Mouse (Mus musculus): Measurements from ENCODE around the gene Nlgn3. TPM values are rescaled to one million over a fixed set of nuclear protein-coding genes. Genes with fewer than 3 reads are reported as not detected.

The Nlgn3 gene
- total and polyA plus RNA-seq, 3 experiments: 0.04 to 0.76 (median 0.12) TPM

DNA sequence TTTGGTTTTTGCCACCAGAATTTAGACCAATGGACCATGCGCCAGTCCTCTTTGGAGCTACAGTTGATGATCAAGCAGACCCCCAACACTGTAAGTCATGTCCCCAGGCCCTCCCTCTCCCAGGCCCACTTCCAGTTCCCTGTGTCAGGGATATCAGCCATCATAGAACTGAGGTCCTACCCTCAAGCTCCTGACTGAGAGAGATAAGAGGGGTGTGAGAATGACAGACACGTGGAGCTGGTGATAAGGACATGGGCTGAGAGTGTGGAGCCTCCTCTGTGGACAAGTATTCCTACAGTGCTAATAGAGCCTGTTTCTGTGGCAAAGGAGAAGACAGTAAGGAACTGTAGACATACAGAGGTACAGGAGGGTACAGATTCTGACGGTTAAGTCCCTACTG, 11.4 kb upstream of the Nlgn3 start:
- H3K27ac ChIP-seq (ENCODE audit: insufficient read depth, low read depth): no peak overlapping the region
- TF ChIP-seq GABPA (IDR thresholded peaks at IDR 0.05; ENCODE audit: insufficient replicate concordance, low read depth, low read length) (no peak), CTCF (conservative IDR thresholded peaks at IDR 0.05 in 1 of 2, IDR thresholded peaks at IDR 0.05 in 1 of 2; ENCODE audit: low read depth in 2 of 2, low read length in 2 of 2) (no peak), SMC3 (IDR thresholded peaks at IDR 0.05; ENCODE audit: low read depth, low read length) (no peak), MAZ (IDR thresholded peaks at IDR 0.05; ENCODE audit: low read depth, low read length) (no peak), ZC3H11A (IDR thresholded peaks at IDR 0.05; ENCODE audit: low read depth, low read length) (no peak), MXI1 (IDR thresholded peaks at IDR 0.05; ENCODE audit: low read depth, low read length) (no peak), MAFK (IDR thresholded peaks at IDR 0.05; ENCODE audit: insufficient replicate concordance, low read length) (no peak)
- no peak overlapping the region for H3K9ac ChIP-seq (ENCODE audit: insufficient read depth, low read depth)
- DNase-seq (ENCODE audit: extremely low read depth): no peak
- no peaks in the 10 kb centered on the region for H3K9me3 ChIP-seq (replicated peaks; ENCODE audit: low read length)
- H3K36me3 ChIP-seq (replicated peaks in 1 of 2; ENCODE audit: control insufficient read depth in 1 of 2, insufficient read depth in 1 of 2, low read length in 1 of 2): peaks cover 79 to 98% of the 10 kb centered on the region in 2 experiments
- H3K27me3 ChIP-seq (replicated peaks): no peaks in the 10 kb centered on the region
- dilution Hi-C loops (cut with MboI; ENCODE audit: extremely low pct_ligation_motif_present, extremely low pct_unique_long_range_greater_than_20kb, low sequenced_read_pairs): no loop called here
- H3K4me2 ChIP-seq (ENCODE audit: insufficient read depth, low read depth, poor library complexity, severe bottlenecking): no peak overlapping the region
- in situ Hi-C loops (cut with MboI; ENCODE audit: low pct_ligation_motif_present, low pct_unique_long_range_greater_than_20kb, low sequenced_read_pairs): loop anchor here (25.0 kb wide), 1 partner anchor 150 kb away; no protein-coding TSS in a partner anchor
- no peaks in the 10 kb centered on the region for H3K4me1 ChIP-seq (ENCODE audit: control insufficient read depth in 1 of 2, insufficient read depth in 2 of 2)
- no peak overlapping the region for H3K4me3 ChIP-seq (replicated peaks in 1 of 3; ENCODE audit: low read depth in 2 of 3, low read length in 2 of 3, poor library complexity in 1 of 3)
- H3K79me2 ChIP-seq (replicated peaks; ENCODE audit: control insufficient read depth, extremely low read depth, insufficient read depth, poor library complexity, severe bottlenecking): no peaks in the 10 kb centered on the region

DNA sequence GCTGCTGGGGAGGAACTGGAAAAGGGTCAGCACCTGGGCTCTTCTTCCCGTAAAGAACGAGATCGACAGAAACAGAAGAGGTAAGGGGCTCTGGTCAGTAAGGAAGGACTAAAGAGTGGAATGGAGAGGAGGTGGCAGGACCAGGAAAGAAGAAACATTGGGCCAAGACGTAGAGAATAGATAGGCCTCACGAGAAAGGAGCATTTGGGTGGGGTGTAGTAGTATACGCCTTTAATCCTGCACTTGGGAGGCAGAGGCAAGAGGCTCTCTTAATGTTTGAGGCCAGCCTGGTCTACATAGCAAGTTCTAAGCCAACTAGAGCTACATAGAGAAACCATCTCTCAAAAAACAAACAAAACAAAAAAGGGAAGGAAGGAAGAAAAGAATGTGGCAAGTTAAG, 10.5 kb upstream of the Nlgn3 start:
- Histone ChIP-seq H3K27me3 (replicated peaks) (no peaks in the 10 kb centered on the region), H3K4me2 (ENCODE audit: insufficient read depth, low read depth, poor library complexity, severe bottlenecking) (no peak overlapping the region), H3K79me2 (replicated peaks; ENCODE audit: control insufficient read depth, extremely low read depth, insufficient read depth, poor library complexity, severe bottlenecking) (no peaks in the 10 kb centered on the region), H3K9ac (ENCODE audit: insufficient read depth, low read depth) (no peak overlapping the region), H3K27ac (ENCODE audit: insufficient read depth, low read depth) (no peak overlapping the region), H3K4me1 (ENCODE audit: control insufficient read depth in 1 of 2, insufficient read depth in 2 of 2) (no peaks in the 10 kb centered on the region), H3K4me3 (replicated peaks in 1 of 3; ENCODE audit: low read depth in 2 of 3, low read length in 2 of 3, poor library complexity in 1 of 3) (no peak overlapping the region), H3K36me3 (replicated peaks in 1 of 2; ENCODE audit: control insufficient read depth in 1 of 2, insufficient read depth in 1 of 2, low read length in 1 of 2) (peaks cover 79 to 98% of the 10 kb centered on the region in 2 experiments), H3K9me3 (replicated peaks; ENCODE audit: low read length) (no peaks in the 10 kb centered on the region)
- in situ Hi-C loops (cut with MboI; ENCODE audit: low pct_ligation_motif_present, low pct_unique_long_range_greater_than_20kb, low sequenced_read_pairs): loop anchor here (25.0 kb wide), 1 partner anchor 151 kb away; no protein-coding TSS in a partner anchor
- no peak for DNase-seq (ENCODE audit: extremely low read depth)
- TF ChIP-seq IRF4 (IDR thresholded peaks at IDR 0.05; ENCODE audit: low read depth, low read length) (no peak), SIN3A (IDR thresholded peaks at IDR 0.05; ENCODE audit: low read length) (no peak), POLR2A (IDR thresholded peaks at IDR 0.05; ENCODE audit: low read depth, low read length) (no peak), ZMIZ1 (IDR thresholded peaks at IDR 0.05; ENCODE audit: low read depth, low read length) (no peak), USF2 (conservative IDR thresholded peaks at IDR 0.05; ENCODE audit: low read depth, low read length) (no peak), HCFC1 (IDR thresholded peaks at IDR 0.05; ENCODE audit: low read depth, low read length) (no peak), MAZ (IDR thresholded peaks at IDR 0.05; ENCODE audit: low read depth, low read length) (no peak), MXI1 (IDR thresholded peaks at IDR 0.05; ENCODE audit: low read depth, low read length) (no peak), MAFK (IDR thresholded peaks at IDR 0.05; ENCODE audit: insufficient replicate concordance, low read length) (no peak), TCF12 (IDR thresholded peaks at IDR 0.05; ENCODE audit: low read depth, low read length) (no peak), ETS1 (conservative IDR thresholded peaks at IDR 0.05; ENCODE audit: low read depth, low read length) (no peak), MAX (IDR thresholded peaks at IDR 0.05; ENCODE audit: low read length) (no peak), RAD21 (IDR thresholded peaks at IDR 0.05; ENCODE audit: low read depth, low read length) (no peak), USF1 (IDR thresholded peaks at IDR 0.05; ENCODE audit: low read depth, low read length) (no peak), CHD1 (IDR thresholded peaks at IDR 0.05; ENCODE audit: low read depth, low read length) (no peak), KAT2A (IDR thresholded peaks at IDR 0.05; ENCODE audit: insufficient replicate concordance, low read length) (no peak), EP300 (IDR thresholded peaks at IDR 0.05; ENCODE audit: low read length) (no peak), TBP (conservative IDR thresholded peaks at IDR 0.05; ENCODE audit: low read depth, low read length) (no peak), ZNF384 (IDR thresholded peaks at IDR 0.05; ENCODE audit: low read depth, low read length) (no peak)
- dilution Hi-C loops (cut with MboI; ENCODE audit: extremely low pct_ligation_motif_present, extremely low pct_unique_long_range_greater_than_20kb, low sequenced_read_pairs): no loop called here
